Mouse (Mus musculus) E14TG2a.4 (cell line): Measurements from ENCODE around the gene Ccdc113.
"Not testable (repeated sequence)": the region's sequence is repeated elsewhere in the genome, so short reads cannot be mapped to it uniquely, and the experiment has no call there.

Experiments
- H3K27me3 ChIP-seq: 2 replicates; pipeline ENCODE4 v1.6.1; 2014; ENCODE audit warnings: low read length, control low read depth; ENCODE audit not compliant: insufficient read depth
- H3K36me3 ChIP-seq: 2 replicates; pipeline ENCODE4 v1.6.1; 2014; ENCODE audit warnings: low read length, control low read depth; ENCODE audit not compliant: insufficient read depth
- H3K4me1 ChIP-seq: replicated peaks from 2 replicates; pipeline ENCODE4 v1.6.1; 2014; ENCODE audit warnings: low read depth, low read length, control low read depth
- H3K4me3 ChIP-seq: replicated peaks from 2 replicates; pipeline ENCODE4 v1.5.1; 2014; ENCODE audit warnings: mild to moderate bottlenecking, low read length
- H3K9me3 ChIP-seq: 2 replicates; pipeline ENCODE4 v1.6.1; 2014; ENCODE audit warnings: low read length, control low read depth
- CTCF ChIP-seq: conservative IDR thresholded peaks from 2 replicates; pipeline ENCODE4 v1.5.1; 2014; ENCODE audit warnings: low read length
- NANOG ChIP-seq: IDR thresholded peaks from 2 replicates; pipeline ENCODE4 v1.6.1; 2014; ENCODE audit warnings: borderline replicate concordance, low read length, mixed read lengths
- POU5F1 ChIP-seq: IDR thresholded peaks from 2 replicates; pipeline ENCODE4 v1.6.1; 2014; ENCODE audit warnings: low read length, borderline replicate concordance

The Ccdc113 gene

GRCm38 (mm10) chr8:95596841-95597241 lies 63.0 kb downstream of the Ccdc113 start:
- no peaks in the 10 kb centered on the region for H3K9me3 ChIP-seq
- 0 out of 2 replicates have a peak overlapping the region, but pooled peaks have one; percentile 5 for H3K4me3 ChIP-seq
- peaks cover 54% of the 10 kb centered on the region for H3K4me1 ChIP-seq
- TF ChIP-seq NANOG = no peak
- no peak for TF ChIP-seq CTCF
- no peak for TF ChIP-seq POU5F1
- H3K36me3 ChIP-seq = no peaks in the 10 kb centered on the region
- no peaks in the 10 kb centered on the region for H3K27me3 ChIP-seq

- Histone ChIP-seq H3K27me3 (no peaks in the 10 kb centered on the region), H3K9me3 (no peaks in the 10 kb centered on the region), H3K4me1 (peaks cover 39% of the 10 kb centered on the region), H3K36me3 (no peaks in the 10 kb centered on the region), H3K4me3 (no peak overlapping the region)
- peak; percentile 76 for TF ChIP-seq CTCF
- no peak for TF ChIP-seq POU5F1
Measured at GRCm38 (mm10) chr8:95599861-95600260, 66.0 kb downstream of the Ccdc113 start.

GRCm38 (mm10) chr8:95601306-95601705 lies 67.4 kb downstream of the Ccdc113 start:
- TF ChIP-seq CTCF = no peak
- no peak for TF ChIP-seq NANOG
- TF ChIP-seq POU5F1 = no peak
- Histone ChIP-seq H3K27me3 (no peaks in the 10 kb centered on the region), H3K9me3 (no peaks in the 10 kb centered on the region), H3K4me1 (peaks cover 26% of the 10 kb centered on the region), H3K4me3 (no peak overlapping the region), H3K36me3 (no peaks in the 10 kb centered on the region)

- Histone ChIP-seq H3K9me3 (no peaks in the 10 kb centered on the region), H3K36me3 (no peaks in the 10 kb centered on the region), H3K27me3 (no peaks in the 10 kb centered on the region), H3K4me1 (peaks cover 21% of the 10 kb centered on the region), H3K4me3 (no peak overlapping the region)
- TF ChIP-seq POU5F1 = no peak
- no peak for TF ChIP-seq NANOG
- TF ChIP-seq CTCF = no peak; the same call in 1 of the 2 replicates
Measured at GRCm38 (mm10) chr8:95602168-95602567, 68.3 kb downstream of the Ccdc113 start.

- not testable (repeated sequence) for H3K4me3 ChIP-seq, H3K36me3 ChIP-seq, H3K9me3 ChIP-seq
- Histone ChIP-seq H3K4me1 (peaks cover 44% of the 10 kb centered on the region), H3K27me3 (peaks cover 14% of the 10 kb centered on the region)
- peak; percentile 15; the same call in 1 of the 2 replicates for TF ChIP-seq CTCF
Measured at GRCm38 (mm10) chr8:95606509-95606908, 72.6 kb downstream of the Ccdc113 start.

GRCm38 (mm10) chr8:95607210-95607609 lies 73.3 kb downstream of the Ccdc113 start:
- H3K36me3 ChIP-seq = no peaks in the 10 kb centered on the region
- no peaks in the 10 kb centered on the region for H3K9me3 ChIP-seq
- TF ChIP-seq POU5F1 (no peak), NANOG (no peak), CTCF (no peak)
- peaks cover 20% of the 10 kb centered on the region for H3K27me3 ChIP-seq
- H3K4me3 ChIP-seq = no peak overlapping the region
- peaks cover 45% of the 10 kb centered on the region for H3K4me1 ChIP-seq
